Mouse (Mus musculus) right cerebral cortex, postnatal 4 days (tissue): ENCODE measurements around the gene Tet2.

ENCODE experiments used
- DNase-seq: peaks from one replicate; pipeline ENCODE4 v3.0.0-alpha.2; 2022

The Tet2 gene

DNA sequence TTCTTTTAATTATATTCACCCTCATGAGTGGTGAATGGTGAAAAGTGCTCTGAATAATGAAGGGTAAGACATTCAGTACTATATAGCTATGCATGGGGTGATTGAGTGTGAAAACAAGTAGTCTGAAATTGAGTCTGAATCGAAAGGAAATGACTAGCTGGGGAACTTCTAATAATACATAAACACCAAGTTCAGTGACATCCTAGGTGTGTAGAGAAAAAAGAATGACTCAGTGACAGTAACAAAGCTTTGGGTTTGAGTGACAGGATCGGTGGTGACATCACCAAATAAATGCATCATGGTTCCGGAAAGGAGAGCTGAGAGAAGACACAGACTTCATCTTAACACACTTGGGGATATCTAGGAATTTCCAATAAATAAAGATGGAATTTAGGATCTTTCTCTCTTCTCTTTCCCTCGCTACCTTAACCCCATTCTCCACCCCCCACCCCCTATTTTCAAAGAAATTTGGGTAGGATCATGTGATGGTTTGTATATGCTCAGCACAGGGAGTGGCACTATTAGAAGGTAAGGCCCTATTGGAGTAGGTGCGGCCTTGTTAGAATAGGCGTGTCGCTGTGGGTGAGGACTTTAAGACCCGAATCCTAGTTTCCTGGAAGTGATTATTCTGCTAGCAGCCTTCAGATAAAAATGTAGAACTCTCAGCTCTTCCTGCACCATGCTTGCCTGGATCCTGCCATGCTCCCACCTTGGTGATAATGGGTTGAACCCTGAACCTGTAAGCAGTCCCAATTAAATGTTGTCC lies 29.6 kb downstream of the Tet2 start:
- DNase-seq = no peak

DNA sequence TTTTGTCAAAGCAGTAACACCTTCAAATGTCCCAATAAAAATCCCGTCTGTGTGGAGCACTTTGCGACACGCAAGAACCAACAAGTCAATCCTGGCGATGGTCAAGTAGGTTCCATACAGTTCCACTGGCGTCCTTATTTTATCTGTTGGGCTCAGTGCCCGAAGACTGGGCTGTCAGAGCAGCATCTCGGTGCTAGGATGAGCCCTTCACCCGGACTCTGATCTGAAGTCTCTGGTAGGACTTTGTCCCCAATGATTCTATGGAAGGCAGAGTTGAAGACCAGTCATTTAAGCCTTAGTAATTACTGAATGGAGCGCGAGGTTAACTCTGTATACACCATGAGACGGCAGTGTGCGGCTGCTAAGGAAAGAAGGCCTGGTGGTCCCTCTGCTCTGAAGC lies 30.6 kb downstream of the Tet2 start:
- no peak for DNase-seq

- DNase-seq = no peak
Measured at GRCm38 (mm10) chr3:133513475-133513874, 31.5 kb downstream of the Tet2 start.

DNA sequence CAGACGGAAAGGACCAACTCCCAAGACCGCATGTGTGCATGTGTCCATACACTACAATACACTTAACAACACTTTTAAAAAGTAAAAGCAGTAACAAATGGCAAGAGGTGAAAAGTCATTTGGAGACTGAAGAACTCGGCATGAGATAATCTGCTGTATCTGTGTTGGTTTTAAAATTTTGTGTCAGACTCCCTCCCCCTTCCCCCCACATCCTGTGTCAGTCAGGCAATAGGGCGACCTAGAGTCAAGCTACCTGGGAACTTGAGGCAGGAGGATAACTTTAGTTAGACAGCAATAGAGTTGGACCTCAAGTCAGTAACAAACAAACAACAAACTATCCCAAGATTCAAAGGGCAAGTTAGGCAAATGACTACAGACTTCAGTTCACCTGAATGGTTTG lies 34.6 kb downstream of the Tet2 start:
- no peak for DNase-seq

GRCm38 (mm10) chr3:133509796-133510195 lies 35.1 kb downstream of the Tet2 start:
- DNase-seq = no peak

- DNase-seq = no peak
Measured at GRCm38 (mm10) chr3:133508881-133509280, 36.1 kb downstream of the Tet2 start.

GRCm38 (mm10) chr3:133506289-133506954 lies 38.5 kb downstream of the Tet2 start:
- DNase-seq = no peak

DNA sequence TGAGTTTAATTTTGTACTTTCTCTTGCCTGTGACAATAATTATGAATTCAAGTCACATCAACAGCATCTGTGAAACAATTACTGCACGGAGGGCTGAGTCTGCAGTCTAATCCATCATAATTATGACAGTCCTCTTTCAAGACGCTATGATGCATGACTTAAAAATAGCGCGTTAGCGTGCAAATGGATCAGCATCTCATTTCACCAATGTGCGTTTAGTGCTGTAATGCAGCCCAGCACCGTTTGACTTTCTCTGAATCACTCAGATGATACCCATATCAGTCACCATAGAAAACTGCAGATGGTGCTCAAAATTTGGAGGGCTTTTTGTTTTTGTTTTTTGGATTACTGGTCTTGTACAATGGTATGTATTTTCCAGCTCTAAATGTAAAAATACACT lies 48.0 kb downstream of the Tet2 start:
- no peak for DNase-seq

GRCm38 (mm10) chr3:133491370-133491769 lies 53.6 kb downstream of the Tet2 start:
- no peak for DNase-seq

DNA sequence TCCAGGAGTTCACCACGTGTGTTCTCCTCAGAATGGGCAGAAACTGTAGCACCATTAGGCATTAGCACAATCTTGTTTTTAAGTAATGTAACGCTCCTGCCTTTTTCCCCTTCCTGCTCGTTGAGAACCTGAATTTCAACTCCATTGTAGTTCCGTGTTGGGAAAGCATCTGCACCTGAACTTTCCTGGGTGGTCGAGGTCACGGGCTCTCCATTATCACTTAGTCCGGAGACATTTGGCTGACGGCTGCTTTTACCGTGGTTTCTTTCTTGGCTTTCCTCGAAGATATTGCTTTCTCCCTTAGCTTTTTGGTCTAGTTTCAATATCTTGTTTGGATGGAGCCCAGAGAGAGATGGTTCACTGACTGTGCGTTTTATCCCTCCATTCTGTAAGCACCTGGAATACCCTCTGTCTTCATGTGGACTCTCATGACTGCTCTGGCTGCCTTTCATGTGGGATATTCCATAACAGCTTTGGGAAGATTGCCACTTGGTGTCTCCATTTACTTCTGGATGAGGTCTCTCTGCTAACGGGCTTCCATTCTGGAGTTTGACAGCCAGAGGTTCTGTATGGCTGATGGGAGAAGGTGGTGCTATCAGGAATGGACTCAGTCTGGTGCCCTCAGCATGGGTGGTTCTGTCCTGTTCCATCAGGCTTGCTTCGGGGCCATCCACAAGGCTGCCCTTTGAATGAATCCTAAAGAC lies 56.8 kb downstream of the Tet2 start:
- no peak for DNase-seq

- DNase-seq = no peak
Measured at GRCm38 (mm10) chr3:133482887-133483286, 62.1 kb downstream of the Tet2 start.

- no peak for DNase-seq
Measured at GRCm38 (mm10) chr3:133478987-133479386, 66.0 kb downstream of the Tet2 start.

- no peak for DNase-seq
Measured at GRCm38 (mm10) chr3:133473781-133474180, 71.2 kb downstream of the Tet2 start.

- DNase-seq = no peak
Measured at GRCm38 (mm10) chr3:133471101-133471500, 73.8 kb downstream of the Tet2 start.

- no peak for DNase-seq
Measured at GRCm38 (mm10) chr3:133468883-133469282, 76.1 kb downstream of the Tet2 start.

- DNase-seq = no peak
Measured at GRCm38 (mm10) chr3:133463233-133463632, 81.7 kb downstream of the Tet2 start.

- DNase-seq = no peak
Measured at GRCm38 (mm10) chr3:133462485-133462884, 82.5 kb downstream of the Tet2 start.

DNA sequence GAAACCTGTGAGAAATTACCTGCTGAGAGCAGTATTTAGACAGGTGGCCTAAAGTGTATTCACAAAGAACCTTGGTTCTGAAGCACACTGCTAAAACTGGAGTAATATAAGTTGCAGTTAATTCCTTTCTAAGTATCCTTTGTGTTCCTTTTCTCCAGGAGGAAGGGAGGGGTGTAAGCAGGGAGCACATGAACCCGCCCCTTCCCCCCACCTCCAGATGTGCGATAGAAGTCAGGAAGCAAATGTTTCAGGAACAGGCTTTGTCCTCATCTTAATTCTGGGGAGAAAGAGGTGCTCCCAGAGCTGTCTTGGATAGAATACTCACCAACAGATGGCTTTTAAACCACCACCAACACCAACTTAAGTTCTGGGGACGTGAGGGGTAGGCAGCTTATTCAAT lies 82.9 kb downstream of the Tet2 start:
- DNase-seq = no peak

GRCm38 (mm10) chr3:133459174-133459573 lies 85.8 kb downstream of the Tet2 start:
- no peak for DNase-seq

DNA sequence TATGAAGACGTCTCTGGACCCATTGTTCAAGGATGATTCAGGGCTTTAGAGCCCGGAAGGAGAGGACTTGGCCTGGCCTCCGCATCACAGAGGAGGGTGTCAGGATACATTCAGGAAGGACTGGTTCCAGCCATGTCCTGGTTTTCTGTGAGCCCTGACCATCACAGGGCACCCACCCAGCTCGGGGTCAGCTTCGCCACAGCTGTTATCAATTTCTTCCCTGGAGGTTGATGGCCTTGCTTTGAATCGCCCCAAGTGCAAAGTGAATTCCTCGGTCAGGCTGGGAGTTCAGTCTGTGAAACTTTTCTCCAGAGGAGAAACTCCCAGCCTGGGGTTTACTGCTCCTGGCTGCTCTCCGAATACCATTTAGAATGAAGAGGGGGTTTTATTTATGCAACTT lies 91.0 kb downstream of the Tet2 start:
- no peak for DNase-seq

GRCm38 (mm10) chr3:133436919-133437320 lies 108.0 kb downstream of the Tet2 start:
- DNase-seq = no peak

DNA sequence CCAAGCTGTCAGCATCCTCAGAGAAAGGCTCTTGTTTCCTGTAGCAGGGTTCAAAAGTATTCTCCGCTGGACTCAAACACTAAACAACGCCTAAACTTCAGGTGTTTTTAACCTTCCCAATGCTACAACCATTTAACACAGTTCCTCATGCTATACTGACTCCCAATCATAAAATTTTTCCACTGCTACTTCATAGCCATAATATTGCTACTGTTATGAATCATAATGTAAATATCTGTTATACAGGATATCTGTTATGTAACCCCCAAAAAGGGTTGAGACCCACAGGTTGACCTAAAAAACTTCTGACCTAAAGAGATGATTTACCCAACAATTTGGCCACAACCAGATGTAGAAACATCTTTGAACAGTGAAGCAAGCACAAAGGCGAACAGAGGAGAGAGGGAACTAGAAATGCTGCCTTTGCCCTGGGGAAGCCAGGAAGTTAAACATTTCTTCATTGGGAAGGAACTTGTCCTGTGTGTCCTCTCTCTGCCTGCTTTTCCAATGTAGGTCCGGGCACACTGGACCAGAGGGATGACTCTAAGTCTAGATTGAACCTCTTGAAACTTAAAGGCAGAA lies 108.6 kb downstream of the Tet2 start:
- no peak for DNase-seq

DNA sequence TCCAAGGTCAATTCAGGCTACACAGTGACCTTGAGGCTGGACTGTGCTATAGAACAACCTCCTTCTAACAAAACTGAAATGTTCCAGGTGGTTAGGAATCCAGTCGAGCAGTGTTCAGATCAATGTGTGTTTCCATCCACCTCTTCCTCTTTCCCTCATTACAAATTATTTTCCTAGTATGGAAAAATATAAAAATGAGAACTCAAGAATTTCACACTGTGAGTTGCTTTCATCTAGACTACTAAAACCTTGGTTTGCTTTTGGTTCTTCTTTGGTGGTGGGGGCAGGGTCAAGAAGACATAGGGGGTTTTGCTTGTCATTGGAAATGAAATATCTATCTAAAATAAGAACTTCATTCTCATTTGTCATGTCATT lies 109.2 kb downstream of the Tet2 start:
- DNase-seq = no peak
